Mouse (Mus musculus) cerebellum, adult 2 months (tissue): ENCODE measurements around the gene Crybg1.

Experiments
- CTCF ChIP-seq: fragments of 200-500 bp; IDR thresholded peaks from 2 replicates; pipeline ENCODE4 v1.5.1; 2011; ENCODE audit warnings: low read depth, mild to moderate bottlenecking, control low read depth, low read length, moderate library complexity, borderline replicate concordance; ENCODE audit not compliant: insufficient read depth
- POLR2A ChIP-seq: fragments of 200-500 bp; IDR thresholded peaks from 2 replicates; pipeline ENCODE4 v1.6.1; 2011; ENCODE audit warnings: low read length, control low read depth, borderline replicate concordance; ENCODE audit not compliant: insufficient read depth

- peak; percentile 26; the same call in 1 of the 2 replicates for TF ChIP-seq CTCF
- TF ChIP-seq POLR2A: no peak
Measured at GRCm38 (mm10) chr10:44002004-44002940, 146.4 kb downstream of the Crybg1 start.
